Mouse (Mus musculus): ENCODE results near the gene Anks1b. TPM values are rescaled to one million over a fixed set of nuclear protein-coding genes. Genes with fewer than 3 reads are reported as not detected.

The Anks1b gene
- polyA plus RNA-seq, 1 experiment from 2014 or later = 42.0 TPM

DNA sequence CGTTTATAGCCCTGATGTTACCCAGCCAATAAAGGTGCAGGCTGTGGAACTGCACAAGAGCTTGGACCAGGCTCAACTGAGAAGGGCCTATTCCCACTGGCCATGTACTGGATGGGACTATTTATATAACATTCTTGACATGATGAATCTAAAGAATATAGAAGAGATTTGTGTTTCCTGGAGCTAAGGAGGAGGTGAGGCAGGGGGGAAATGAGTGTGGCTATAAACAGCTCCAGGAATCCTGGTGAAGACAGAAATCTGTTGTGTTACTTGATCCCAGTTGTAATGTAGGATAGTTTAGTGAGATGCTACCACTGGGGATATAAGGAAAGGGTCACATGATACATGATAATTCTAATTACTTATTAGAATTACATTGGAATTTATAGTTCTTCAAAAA lies 472.1 kb downstream of the Anks1b start:
- Histone ChIP-seq H3K4me1 (replicated peaks) (no peaks in the 10 kb centered on the region), H3K27ac (replicated peaks) (no peak overlapping the region), H3K9me3 (no peaks in the 10 kb centered on the region), H3K9ac (no peak overlapping the region), H3K27me3 (no peaks in the 10 kb centered on the region), H3K4me3 (no peak overlapping the region), H3K36me3 (no peaks in the 10 kb centered on the region), H3K4me2 (no peak overlapping the region)
- 77% methylated on average over 1 of the region's 1 CpGs for WGBS
- ATAC-seq (ENCODE audit: low read depth) = no peak

DNA sequence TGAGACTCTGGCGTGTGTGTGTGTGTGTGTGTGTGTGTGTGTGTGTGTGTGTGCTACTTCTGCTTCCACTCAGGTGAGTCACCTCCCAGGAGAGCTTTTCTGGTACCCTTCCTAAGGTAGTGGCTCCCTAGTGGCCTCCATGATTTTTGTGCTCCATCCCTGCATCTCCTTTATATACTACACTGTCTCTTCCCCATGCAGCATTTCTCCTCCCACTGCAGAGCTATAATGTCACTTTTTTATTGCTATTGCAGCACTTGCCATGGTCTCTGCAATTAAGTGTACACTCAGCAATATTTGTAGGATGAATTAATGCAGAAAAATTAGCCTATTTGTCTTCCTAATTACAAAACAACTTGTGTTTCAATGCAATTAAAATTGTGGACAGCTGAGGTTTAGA lies 482.9 kb downstream of the Anks1b start:
- no CpG with 5 or more reads among the region's 1 CpGs for WGBS
- H3K27me3 ChIP-seq = no peaks in the 10 kb centered on the region

GRCm38 (mm10) chr10:90357169-90357907 lies 484.0 kb downstream of the Anks1b start:
- Histone ChIP-seq H3K36me3 (no peaks in the 10 kb centered on the region), H3K9ac (no peak overlapping the region), H3K4me3 (no peak overlapping the region), H3K4me2 (no peak overlapping the region), H3K27me3 (no peaks in the 10 kb centered on the region), H3K27ac (replicated peaks) (peak overlapping the region; percentile 61), H3K4me1 (replicated peaks) (peaks cover 13% of the 10 kb centered on the region), H3K9me3 (no peaks in the 10 kb centered on the region)
- 75% methylated on average over 1 of the region's 1 CpGs for WGBS
- no peak for ATAC-seq (ENCODE audit: low read depth)

More for the DNA sequence above, 482.9 kb downstream of the Anks1b start:
- Histone ChIP-seq H3K9me3 (no peaks in the 10 kb centered on the region), H3K4me1 (replicated peaks) (peaks cover 13% of the 10 kb centered on the region), H3K4me3 (no peak overlapping the region), H3K36me3 (no peaks in the 10 kb centered on the region), H3K27ac (replicated peaks) (peak overlapping the region; percentile 77), H3K4me2 (no peak overlapping the region), H3K9ac (no peak overlapping the region)
- peak; percentile 89 for ATAC-seq (ENCODE audit: low read depth)

DNA sequence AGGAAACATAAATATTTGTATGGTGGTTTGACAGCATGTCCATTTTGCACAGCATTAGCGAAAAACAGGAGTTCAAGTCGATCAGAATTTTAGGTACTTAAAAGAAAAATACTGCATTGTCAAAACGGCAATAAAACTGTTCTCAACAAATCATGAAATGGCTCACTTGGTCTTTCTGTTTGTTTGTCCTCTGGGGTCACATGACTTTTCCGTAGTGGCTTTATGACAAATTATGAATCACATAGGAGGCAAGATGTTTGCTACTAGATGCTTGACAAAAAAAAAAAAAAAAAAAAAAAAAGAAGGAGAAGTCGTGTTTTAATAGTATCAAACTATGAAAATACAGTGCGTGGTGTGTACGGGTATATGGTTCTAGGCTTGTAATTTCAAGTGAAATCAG lies 495.7 kb downstream of the Anks1b start:
- Histone ChIP-seq H3K27ac (replicated peaks) (no peak overlapping the region), H3K9me3 (no peaks in the 10 kb centered on the region), H3K4me3 (no peak overlapping the region), H3K4me2 (no peak overlapping the region), H3K36me3 (no peaks in the 10 kb centered on the region), H3K4me1 (replicated peaks) (no peaks in the 10 kb centered on the region), H3K9ac (no peak overlapping the region), H3K27me3 (no peaks in the 10 kb centered on the region)
- WGBS = 89% methylated on average over 7 of the region's 7 CpGs
- ATAC-seq (ENCODE audit: low read depth) = no peak

GRCm38 (mm10) chr10:90370751-90371150 lies 497.4 kb downstream of the Anks1b start:
- Histone ChIP-seq H3K4me1 (replicated peaks) (no peaks in the 10 kb centered on the region), H3K27ac (replicated peaks) (no peak overlapping the region), H3K9me3 (no peaks in the 10 kb centered on the region), H3K27me3 (no peaks in the 10 kb centered on the region), H3K4me3 (no peak overlapping the region), H3K4me2 (no peak overlapping the region), H3K9ac (no peak overlapping the region), H3K36me3 (no peaks in the 10 kb centered on the region)
- ATAC-seq (ENCODE audit: low read depth) = no peak
- WGBS = 87% methylated on average over 3 of the region's 3 CpGs

- no peak overlapping the region for H3K4me3 ChIP-seq
- H3K4me2 ChIP-seq = no peak overlapping the region
- WGBS = 33% methylated on average over 4 of the region's 4 CpGs
- H3K9ac ChIP-seq = no peak overlapping the region
- H3K27ac ChIP-seq (replicated peaks) = no peak overlapping the region
- H3K27me3 ChIP-seq = no peaks in the 10 kb centered on the region
- no peaks in the 10 kb centered on the region for H3K36me3 ChIP-seq
- ATAC-seq (ENCODE audit: low read depth) = no peak
- H3K4me1 ChIP-seq (replicated peaks) = no peaks in the 10 kb centered on the region
- H3K9me3 ChIP-seq = no peaks in the 10 kb centered on the region
Observed at GRCm38 (mm10) chr10:90373469-90373868, 500.2 kb downstream of the Anks1b start.

DNA sequence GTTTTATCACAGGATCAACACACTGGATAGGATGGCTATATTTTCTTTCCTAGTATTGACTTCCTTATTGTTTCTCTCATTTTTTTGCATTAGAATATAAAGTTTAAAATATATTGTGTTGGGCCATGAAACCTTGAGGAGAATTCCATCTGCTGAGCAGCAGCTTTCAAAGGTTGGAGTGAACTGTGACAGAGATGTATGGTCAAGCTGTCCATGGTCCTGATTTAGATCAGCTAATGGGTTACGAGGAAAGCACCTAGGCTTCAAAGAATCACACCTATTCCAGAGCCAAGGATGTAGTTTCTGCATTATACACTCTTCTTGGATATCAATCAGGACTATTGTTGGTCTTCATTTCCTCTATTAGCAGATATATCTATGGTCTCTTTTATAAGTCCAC lies 503.3 kb downstream of the Anks1b start:
- Histone ChIP-seq H3K27me3 (no peaks in the 10 kb centered on the region), H3K27ac (replicated peaks) (no peak overlapping the region), H3K36me3 (no peaks in the 10 kb centered on the region), H3K9me3 (no peaks in the 10 kb centered on the region), H3K4me2 (no peak overlapping the region), H3K9ac (no peak overlapping the region), H3K4me1 (replicated peaks) (peaks cover 15% of the 10 kb centered on the region), H3K4me3 (no peak overlapping the region)
- ATAC-seq (ENCODE audit: low read depth) = no peak
- WGBS = 70% methylated on average over 1 of the region's 1 CpGs

DNA sequence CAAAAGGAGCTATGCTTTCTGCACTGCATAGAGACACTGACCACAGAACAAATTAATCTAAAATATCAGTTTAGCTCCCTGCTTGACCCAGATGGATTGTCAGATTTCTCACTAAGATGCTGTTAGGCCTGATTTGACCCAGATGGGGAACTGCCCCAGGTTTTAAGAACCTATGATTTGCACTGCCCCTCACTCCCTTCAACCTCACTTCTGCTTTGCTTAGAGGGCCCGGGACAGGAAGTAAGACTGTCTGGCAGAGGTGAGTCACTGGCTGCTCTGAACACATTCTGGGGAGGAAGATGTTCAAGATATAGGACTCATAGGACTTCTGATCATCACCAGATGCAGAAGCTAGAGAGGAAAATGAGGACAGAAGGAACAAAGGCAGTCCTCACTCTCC lies 506.8 kb downstream of the Anks1b start:
- H3K9ac ChIP-seq = no peak overlapping the region
- H3K27me3 ChIP-seq = no peaks in the 10 kb centered on the region
- no peak for ATAC-seq (ENCODE audit: low read depth)
- no peak overlapping the region for H3K4me3 ChIP-seq
- no peaks in the 10 kb centered on the region for H3K36me3 ChIP-seq
- H3K4me1 ChIP-seq (replicated peaks) = peaks cover 15% of the 10 kb centered on the region
- H3K4me2 ChIP-seq = no peak overlapping the region
- H3K27ac ChIP-seq (replicated peaks) = peak overlapping the region; percentile 20; the same call in 1 of the 2 replicates
- WGBS = 93% methylated on average over 1 of the region's 1 CpGs
- H3K9me3 ChIP-seq = no peaks in the 10 kb centered on the region

DNA sequence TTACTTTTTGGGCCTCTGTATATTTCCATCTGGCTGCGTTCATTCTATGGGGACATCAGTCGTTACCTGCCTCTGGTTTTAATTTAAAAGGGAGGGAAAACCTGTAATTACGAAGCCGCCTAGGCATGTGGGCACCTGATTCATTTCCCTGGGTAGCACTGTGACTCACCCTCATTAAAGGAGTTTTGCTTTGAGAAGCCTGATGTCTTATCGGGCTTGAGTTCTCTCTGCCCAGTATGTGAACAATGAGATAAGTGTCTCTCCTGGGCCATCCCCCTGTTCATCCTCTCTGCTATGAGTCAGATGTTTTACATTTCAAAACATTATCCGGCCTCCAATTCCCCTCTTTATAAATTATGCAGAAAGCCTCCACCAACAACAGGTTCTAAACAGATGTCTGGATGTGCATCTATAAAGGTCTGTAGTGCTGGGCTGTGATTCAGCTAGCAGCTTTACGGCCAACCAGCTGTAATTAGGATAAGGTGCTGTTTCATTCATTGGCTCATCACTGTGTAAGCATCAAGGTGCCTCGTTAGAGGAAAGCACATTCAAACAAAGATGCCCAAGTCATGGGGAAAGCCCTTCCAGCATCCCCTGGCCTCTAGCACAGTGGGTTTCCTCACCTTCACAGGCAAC lies 507.5 kb downstream of the Anks1b start:
- Histone ChIP-seq H3K27me3 (no peaks in the 10 kb centered on the region), H3K36me3 (no peaks in the 10 kb centered on the region), H3K4me2 (no peak overlapping the region), H3K4me3 (no peak overlapping the region), H3K4me1 (replicated peaks) (peaks cover 15% of the 10 kb centered on the region), H3K9ac (no peak overlapping the region), H3K9me3 (no peaks in the 10 kb centered on the region), H3K27ac (replicated peaks) (peak overlapping the region; percentile 20; the same call in 1 of the 2 replicates)
- WGBS = 45% methylated on average over 8 of the region's 8 CpGs
- peak; percentile 81 for ATAC-seq (ENCODE audit: low read depth)

DNA sequence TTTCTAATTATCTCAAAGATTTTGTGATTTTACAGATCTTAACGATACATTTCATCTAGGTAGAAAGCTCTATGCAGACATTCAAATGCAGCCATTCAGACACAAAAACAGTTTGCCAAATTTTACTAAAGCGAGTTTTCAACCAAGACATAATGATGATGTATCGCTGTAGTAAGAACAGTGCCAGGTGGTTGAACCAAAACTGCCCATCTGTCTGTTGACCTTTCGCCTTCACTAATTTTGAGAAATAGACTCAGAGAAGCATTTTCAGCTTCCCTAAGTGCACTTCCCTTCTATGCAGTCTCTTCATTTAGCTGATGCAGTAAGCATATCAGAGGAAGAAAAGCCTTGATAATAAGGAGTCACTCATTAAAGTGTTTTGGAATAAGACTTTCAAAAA lies 527.1 kb downstream of the Anks1b start:
- H3K9ac ChIP-seq = no peak overlapping the region
- H3K4me2 ChIP-seq = no peak overlapping the region
- H3K27me3 ChIP-seq = no peaks in the 10 kb centered on the region
- no peak overlapping the region for H3K27ac ChIP-seq (replicated peaks)
- H3K36me3 ChIP-seq = no peaks in the 10 kb centered on the region
- H3K4me1 ChIP-seq (replicated peaks) = no peaks in the 10 kb centered on the region
- WGBS = 89% methylated on average over 4 of the region's 4 CpGs
- H3K9me3 ChIP-seq = no peaks in the 10 kb centered on the region
- H3K4me3 ChIP-seq = no peak overlapping the region
- no peak for ATAC-seq (ENCODE audit: low read depth)

DNA sequence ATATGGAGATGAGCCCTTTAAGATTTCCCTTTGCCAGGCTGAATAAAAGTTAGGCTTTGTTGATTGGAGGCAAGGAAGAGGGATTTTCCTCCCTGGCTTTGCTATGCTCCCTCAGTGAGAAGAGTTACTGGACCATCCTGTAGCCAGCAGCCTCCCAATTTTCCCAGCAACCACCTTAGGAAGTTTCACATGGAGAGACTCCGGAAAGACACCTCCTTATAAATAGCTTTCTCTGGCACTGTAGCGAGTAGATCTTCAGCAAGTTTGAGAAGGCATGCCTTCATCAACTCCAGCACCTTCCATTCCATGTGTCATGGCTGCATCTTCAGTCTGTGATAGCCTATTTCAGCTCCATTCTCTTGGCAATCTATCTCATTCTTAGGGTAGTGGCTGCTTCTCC lies 535.2 kb downstream of the Anks1b start:
- Histone ChIP-seq H3K36me3 (no peaks in the 10 kb centered on the region), H3K27ac (replicated peaks) (no peak overlapping the region), H3K9me3 (no peaks in the 10 kb centered on the region), H3K9ac (no peak overlapping the region), H3K4me3 (no peak overlapping the region), H3K4me1 (replicated peaks) (no peaks in the 10 kb centered on the region), H3K4me2 (no peak overlapping the region), H3K27me3 (no peaks in the 10 kb centered on the region)
- no peak for ATAC-seq (ENCODE audit: low read depth)
- WGBS = 81% methylated on average over 2 of the region's 2 CpGs

DNA sequence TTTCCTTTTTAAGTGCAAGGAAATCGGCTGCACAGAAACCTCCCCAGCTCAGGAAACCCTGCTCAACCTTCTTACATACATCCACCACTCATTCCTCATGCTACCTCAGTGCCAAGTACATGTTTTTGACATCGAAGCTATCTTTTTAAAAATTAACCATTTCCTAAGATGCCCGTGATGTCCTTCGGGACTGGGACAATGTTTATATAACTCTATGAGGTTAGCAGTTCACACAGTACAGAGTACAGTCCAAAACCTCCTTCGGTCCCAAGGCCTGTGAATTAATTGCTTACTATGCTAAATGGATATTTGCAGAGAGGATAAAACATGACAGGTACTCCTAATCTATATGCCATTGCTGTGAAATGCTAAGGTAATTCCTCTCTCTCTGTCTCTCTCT lies 558.2 kb downstream of the Anks1b start:
- no peak for ATAC-seq (ENCODE audit: low read depth)
- no peaks in the 10 kb centered on the region for H3K36me3 ChIP-seq

More for the DNA sequence above, 558.2 kb downstream of the Anks1b start:
- H3K4me2 ChIP-seq = no peak overlapping the region
- H3K27ac ChIP-seq (replicated peaks) = no peak overlapping the region; the same call in 1 of the 2 replicates
- H3K9ac ChIP-seq = no peak overlapping the region
- H3K27me3 ChIP-seq = no peaks in the 10 kb centered on the region
- 83% methylated on average over 5 of the region's 5 CpGs for WGBS
- H3K4me1 ChIP-seq (replicated peaks) = peaks cover 13% of the 10 kb centered on the region
- H3K4me3 ChIP-seq = no peak overlapping the region
- H3K9me3 ChIP-seq = no peaks in the 10 kb centered on the region

Measured in neural tube, embryonic 13.5 days (tissue).